Mouse (Mus musculus) liver, postnatal 0 days (tissue): ENCODE measurements around the gene Lasp1. TPM values are rescaled to one million over a fixed set of nuclear protein-coding genes. Genes with fewer than 3 reads are reported as not detected.

Source experiments
- ATAC-seq: fragments of 200-750 bp; cut with Nextera tagmentation; 2 replicates; pipeline ENCODE4 v1.8.0; 2017; ENCODE audit warnings: mild to moderate bottlenecking, moderate library complexity
- DNase-seq: peaks from one replicate; pipeline ENCODE4 v3.0.0-alpha.2; 2016
- H3K27ac ChIP-seq: fragments of 300-500 bp; sonication (generic); 2 replicates; pipeline ENCODE4 v1.5.1; 2014; ENCODE audit warnings: antibody characterized with exemption, moderate library complexity, mild to moderate bottlenecking, low read depth
- H3K27me3 ChIP-seq: fragments of 300-500 bp; sonication (generic); 2 replicates; pipeline ENCODE4 v1.6.1; 2014; ENCODE audit warnings: low read length, control low read depth, mixed read lengths; ENCODE audit not compliant: insufficient read depth
- H3K36me3 ChIP-seq: fragments of 300-500 bp; sonication (generic); replicated peaks from 2 replicates; pipeline ENCODE4 v1.6.1; 2014; ENCODE audit warnings: mild to moderate bottlenecking, control low read depth, low read length, moderate library complexity, mixed read lengths; ENCODE audit not compliant: insufficient read depth
- H3K4me1 ChIP-seq: fragments of 300-500 bp; sonication (generic); 2 replicates; pipeline ENCODE4 v1.6.1; 2014; ENCODE audit warnings: antibody characterized with exemption, mild to moderate bottlenecking, control low read depth; ENCODE audit not compliant: insufficient read depth
- H3K4me2 ChIP-seq: fragments of 300-500 bp; sonication (generic); 2 replicates; pipeline ENCODE4 v1.6.1; 2014; ENCODE audit warnings: low read depth, mild to moderate bottlenecking, low read length, moderate library complexity, mixed read lengths
- H3K4me3 ChIP-seq: fragments of 300-500 bp; sonication (generic); 2 replicates; pipeline ENCODE4 v1.5.1; 2014; ENCODE audit warnings: low read depth, low read length
- H3K9ac ChIP-seq: fragments of 300-500 bp; sonication (generic); replicated peaks from 2 replicates; pipeline ENCODE4 v1.6.1; 2014; ENCODE audit warnings: mild to moderate bottlenecking, moderate library complexity
- H3K9me3 ChIP-seq: fragments of 300-500 bp; sonication (generic); 2 replicates; pipeline ENCODE4 v1.6.1; 2016; ENCODE audit warnings: mild to moderate bottlenecking, control low read depth, low read length, mixed read lengths
- CTCF ChIP-seq: sonication (generic); IDR thresholded peaks from 2 replicates; pipeline ENCODE4 v1.5.1; 2016; ENCODE audit warnings: antibody characterized with exemption, low read depth
- EP300 ChIP-seq: IDR thresholded peaks from 2 replicates; pipeline ENCODE4 v1.6.1; 2016; ENCODE audit warnings: antibody characterized with exemption, low read depth, mild to moderate bottlenecking
- WGBS: fragments of 180-500 bp; shearing (Covaris S2); extraction: QIAGEN DNeasy Blood & Tissue Kit; methylation state at CpG from one replicate; pipeline ENCODE4 v1.1.7; 2014; ENCODE audit not compliant: insufficient replicate concordance; 5-methylcytosine and 5-hydroxymethylcytosine counted together
- polyA plus RNA-seq: library from polyadenylated mRNA; unstranded; fragments of >200 nt; fragmentation: Nextera tagmentation; extraction: Ambion mirVana; gene quantifications from 2 replicates; pipeline ENCODE4 v1.2.1, GENCODE M21; 2015

The Lasp1 gene
- polyA plus RNA-seq, 1 experiment from 2014 or later, result 32.2 TPM

DNA sequence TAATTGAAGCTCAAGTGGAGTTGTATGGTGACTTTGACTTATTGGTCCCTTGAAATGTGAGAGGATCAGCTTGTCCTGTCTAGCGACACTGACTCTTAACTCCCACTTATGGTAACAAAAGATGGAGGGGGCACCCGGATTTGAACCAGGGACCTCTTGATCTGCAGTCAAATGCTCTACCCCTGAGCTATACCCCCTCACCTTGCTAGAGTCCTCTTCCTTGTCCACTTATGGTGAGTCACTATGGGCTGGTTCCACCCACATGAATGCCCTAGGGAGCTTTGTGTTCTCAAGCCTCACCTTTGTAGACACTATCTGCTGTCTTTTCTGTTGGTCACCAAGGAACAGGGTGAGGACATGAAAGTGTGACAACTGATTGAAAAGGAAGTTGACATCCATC, 29.1 kb upstream of the Lasp1 start:
- DNase-seq (no peak), ATAC-seq (no peak)
- Histone ChIP-seq H3K4me3 (no peak overlapping the region), H3K27ac (no peak overlapping the region), H3K36me3 (no peaks in the 10 kb centered on the region), H3K4me2 (no peak overlapping the region), H3K4me1 (peaks cover 13% of the 10 kb centered on the region; the same call in 1 of the 2 replicates), H3K9me3 (no peaks in the 10 kb centered on the region), H3K9ac (no peak overlapping the region), H3K27me3 (no peaks in the 10 kb centered on the region)
- TF ChIP-seq CTCF (no peak), EP300 (no peak)
- WGBS, result 25% methylated on average over 2 of the region's 2 CpGs

DNA sequence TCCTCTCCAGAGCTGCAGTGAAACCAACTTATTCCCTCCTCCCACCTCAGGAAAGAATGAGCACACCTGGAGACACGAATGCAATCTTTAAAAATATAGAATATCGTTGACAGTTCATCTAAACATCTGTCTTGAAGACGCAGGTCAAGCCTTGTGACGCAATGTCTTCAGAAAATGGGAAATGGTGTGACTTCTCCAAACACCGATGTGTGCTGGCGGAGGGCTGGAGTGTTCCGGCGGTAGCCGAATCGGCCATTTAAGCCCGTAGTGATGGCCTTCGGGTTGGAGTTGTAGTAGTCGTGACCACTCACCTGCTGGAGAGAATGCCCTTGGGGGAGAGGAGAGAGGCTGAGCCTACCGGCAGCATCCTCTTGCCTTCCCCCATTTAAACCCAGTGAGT, 27.4 kb upstream of the Lasp1 start:
- H3K36me3 ChIP-seq, result peaks cover 2% of the 10 kb centered on the region; the same call in 1 of the 2 replicates
- no peak overlapping the region for H3K27ac ChIP-seq
- H3K4me2 ChIP-seq, result no peak overlapping the region
- H3K27me3 ChIP-seq, result no peaks in the 10 kb centered on the region
- peaks cover 3% of the 10 kb centered on the region; the same call in 1 of the 2 replicates for H3K4me1 ChIP-seq
- DNase-seq, result no peak
- 72% methylated on average over 14 of the region's 14 CpGs for WGBS
- no peak overlapping the region for H3K9ac ChIP-seq
- no peaks in the 10 kb centered on the region for H3K9me3 ChIP-seq
- H3K4me3 ChIP-seq, result no peak overlapping the region
- no peak for ATAC-seq
- TF ChIP-seq CTCF (no peak), EP300 (no peak)

DNA sequence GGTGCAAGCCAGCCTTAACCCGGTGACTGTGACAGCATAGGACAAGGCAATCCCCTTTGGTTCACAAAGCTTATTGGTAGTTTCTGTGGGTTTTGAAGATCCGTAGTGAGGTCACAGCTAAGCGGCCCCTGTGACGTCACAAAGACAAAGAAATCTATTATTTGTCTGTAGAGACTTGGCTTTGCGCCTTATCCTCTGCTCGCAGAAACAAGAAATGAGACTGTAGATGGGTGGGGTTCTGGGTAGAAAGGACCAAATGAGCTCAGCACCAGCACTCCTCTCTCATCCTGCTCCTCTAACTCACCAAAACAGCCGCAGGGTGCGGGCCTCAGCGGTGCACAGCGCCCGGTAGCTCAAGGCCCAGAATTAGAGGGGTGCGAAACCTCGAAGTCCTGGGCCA, 23.6 kb upstream of the Lasp1 start:
- no peak overlapping the region for H3K4me3 ChIP-seq
- H3K9me3 ChIP-seq, result no peaks in the 10 kb centered on the region
- DNase-seq, result no peak
- H3K4me2 ChIP-seq, result no peak overlapping the region
- WGBS, result 78% methylated on average over 13 of the region's 13 CpGs
- TF ChIP-seq CTCF (no peak), EP300 (no peak)
- ATAC-seq, result no peak
- H3K27me3 ChIP-seq, result no peaks in the 10 kb centered on the region
- H3K9ac ChIP-seq, result no peak overlapping the region
- peaks cover 4% of the 10 kb centered on the region for H3K4me1 ChIP-seq
- no peak overlapping the region for H3K27ac ChIP-seq
- peaks cover 36% of the 10 kb centered on the region for H3K36me3 ChIP-seq

DNA sequence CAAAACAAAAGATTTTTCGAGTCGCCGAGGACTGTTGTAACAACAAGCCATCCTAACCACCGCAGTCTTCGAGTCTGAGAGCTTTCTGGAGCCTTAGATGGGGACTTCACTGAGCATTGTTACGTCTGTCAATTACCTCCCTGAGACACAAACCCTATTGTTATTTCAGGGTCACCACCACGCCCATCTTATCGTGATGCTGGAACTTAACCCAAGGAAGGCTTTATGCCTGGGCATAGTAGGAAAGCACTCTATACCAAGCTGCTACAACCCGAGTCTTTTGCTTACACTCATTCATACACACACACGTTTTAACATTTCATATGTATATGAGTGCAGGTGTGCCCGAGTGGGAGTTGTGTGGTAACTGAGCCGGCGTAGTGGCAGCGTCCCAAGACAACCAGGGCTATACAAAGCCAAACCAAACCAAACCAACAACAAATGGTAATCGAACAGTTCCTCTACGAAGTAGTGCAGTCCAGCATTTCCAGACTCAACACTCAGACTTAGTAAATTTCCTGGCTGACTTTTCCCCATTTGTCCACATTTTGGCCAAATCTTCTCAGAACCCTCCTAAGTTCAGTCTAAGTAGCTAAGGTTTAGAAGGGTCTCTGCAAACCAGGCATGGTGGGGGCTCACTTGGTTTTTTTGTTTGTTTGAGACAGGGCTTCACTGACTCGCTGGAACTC, 22.8 kb upstream of the Lasp1 start, which contains the start of gene 1700001P01Rik:
TSS of gene 1700001P01Rik (minus strand) at position 111 of the 689 bp plus-strand sequence.
- peak within 1 kb of the TSS; percentile 44 for H3K27ac ChIP-seq
- H3K4me3 ChIP-seq, result no peak within 1 kb of the TSS
- DNase-seq, result no peak
- WGBS, result 57% methylated on average over 17 of the region's 17 CpGs
- ATAC-seq, result no peak
- H3K9ac ChIP-seq, result no peak within 1 kb of the TSS
- H3K27me3 ChIP-seq, result no peaks in the 10 kb centered on the region
- H3K36me3 ChIP-seq, result peaks cover 43% of the 10 kb centered on the region
- H3K4me2 ChIP-seq, result no peak within 1 kb of the TSS
- H3K4me1 ChIP-seq, result peaks cover 9% of the 10 kb centered on the region
- H3K9me3 ChIP-seq, result no peaks in the 10 kb centered on the region
- TF ChIP-seq CTCF, result no peak
- no peak for TF ChIP-seq EP300

DNA sequence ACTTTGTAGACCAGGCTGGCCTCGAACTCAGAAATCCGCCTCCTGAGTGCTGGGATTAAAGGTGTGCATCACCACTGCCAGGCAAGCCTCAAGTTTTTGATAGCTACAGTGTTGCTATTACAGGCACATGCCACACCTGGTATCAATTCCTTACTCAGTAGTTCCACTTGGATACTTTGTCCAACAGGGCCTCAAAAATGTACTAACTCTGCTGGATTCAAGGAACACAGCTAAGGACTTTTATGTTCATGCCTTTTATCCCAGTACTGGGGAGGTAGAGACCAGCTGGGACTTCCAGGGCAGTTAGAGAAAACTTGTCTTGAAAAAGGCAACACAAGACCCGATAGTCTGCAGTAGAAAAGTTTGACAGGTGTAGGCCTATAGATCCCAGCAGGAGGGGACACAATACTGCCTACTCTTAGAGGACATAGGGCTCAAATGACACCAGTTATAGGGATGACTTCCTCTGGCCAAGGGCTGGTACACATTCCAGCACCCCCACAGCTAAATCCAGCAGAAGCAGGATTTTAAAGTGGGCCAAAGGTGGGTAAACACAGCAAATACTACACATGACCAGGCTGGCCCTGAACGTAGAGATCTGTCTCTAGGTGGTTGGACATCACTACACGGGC, 22.2 kb upstream of the Lasp1 start:
- 75% methylated on average over 5 of the region's 5 CpGs for WGBS
- H3K9ac ChIP-seq, result no peak overlapping the region
- H3K4me1 ChIP-seq, result peaks cover 10% of the 10 kb centered on the region
- peak; percentile 61 for ATAC-seq
- H3K4me3 ChIP-seq, result no peak overlapping the region
- peak; percentile 31 for DNase-seq
- no peak overlapping the region for H3K4me2 ChIP-seq
- no peak for TF ChIP-seq CTCF
- no peak for TF ChIP-seq EP300
- H3K27ac ChIP-seq, result peak overlapping the region; percentile 44
- H3K36me3 ChIP-seq, result peaks cover 43% of the 10 kb centered on the region
- H3K27me3 ChIP-seq, result no peaks in the 10 kb centered on the region
- H3K9me3 ChIP-seq, result no peaks in the 10 kb centered on the region

DNA sequence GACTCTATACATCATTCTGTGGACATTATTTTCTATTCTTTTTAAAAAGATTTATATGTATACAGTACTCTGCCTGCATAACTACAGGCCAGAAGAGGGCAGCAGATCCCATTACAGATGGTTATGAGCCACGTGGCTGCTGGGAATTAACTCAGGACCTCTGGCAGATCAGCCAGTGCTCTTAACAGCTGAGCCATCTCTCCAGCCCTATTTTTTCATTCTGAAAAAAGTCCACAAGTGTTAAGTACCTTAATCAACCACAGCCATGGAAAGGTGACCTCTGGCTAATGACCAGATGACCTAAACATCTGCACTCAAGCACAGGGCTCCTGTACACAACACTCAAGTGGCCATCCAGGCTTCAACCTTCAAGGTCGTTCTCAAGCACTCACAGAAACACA, 21.7 kb upstream of the Lasp1 start:
- H3K4me2 ChIP-seq, result no peak overlapping the region
- ATAC-seq (no peak; the same call in 1 of the 2 replicates), DNase-seq (peak; percentile 40)
- H3K9ac ChIP-seq, result no peak overlapping the region
- no peak overlapping the region for H3K4me3 ChIP-seq
- H3K27me3 ChIP-seq, result no peaks in the 10 kb centered on the region
- peaks cover 43% of the 10 kb centered on the region for H3K36me3 ChIP-seq
- TF ChIP-seq EP300 (no peak), CTCF (peak; percentile 53)
- WGBS, result 49% methylated on average over 2 of the region's 2 CpGs
- H3K9me3 ChIP-seq, result no peaks in the 10 kb centered on the region
- peaks cover 10% of the 10 kb centered on the region for H3K4me1 ChIP-seq
- no peak overlapping the region for H3K27ac ChIP-seq
